Mouse (Mus musculus): ENCODE results near the gene Npw. TPM values are rescaled to one million over a fixed set of nuclear protein-coding genes. Genes with fewer than 3 reads are reported as not detected.

Npw gene
- polyA plus RNA-seq, 1 experiment: 0.35 TPM

GRCm38 (mm10) chr17:24633831-24634230, 24.4 kb downstream of the Npw start:
- Histone ChIP-seq H3K4me3 (ENCODE audit: control insufficient read depth, insufficient read depth, low read length) (no peak overlapping the region), H3K4me1 (replicated peaks; ENCODE audit: control insufficient read depth, insufficient read depth, low read length) (peaks cover 12% of the 10 kb centered on the region), H3K27me3 (ENCODE audit: control insufficient read depth, insufficient read depth, low read length) (no peaks in the 10 kb centered on the region), H3K36me3 (ENCODE audit: control insufficient read depth, insufficient read depth, low read length) (no peaks in the 10 kb centered on the region), H3K27ac (ENCODE audit: control insufficient read depth, insufficient read depth, low read length) (no peak overlapping the region)
- DNase-seq: no peak
- 93% methylated on average over 11 of the region's 11 CpGs for WGBS
- TF ChIP-seq CTCF (IDR thresholded peaks at IDR 0.05; ENCODE audit: borderline replicate concordance, control insufficient read depth, extremely low read depth, insufficient read depth, low read length, poor library complexity): no peak
- TF ChIP-seq POLR2A (IDR thresholded peaks at IDR 0.05; ENCODE audit: control insufficient read depth, extremely low read depth, insufficient read depth, low read length, poor library complexity): no peak

GRCm38 (mm10) chr17:24632813-24633449, 25.3 kb downstream of the Npw start:
- TF ChIP-seq CTCF (IDR thresholded peaks at IDR 0.05; ENCODE audit: borderline replicate concordance, control insufficient read depth, extremely low read depth, insufficient read depth, low read length, poor library complexity) (no peak), POLR2A (IDR thresholded peaks at IDR 0.05; ENCODE audit: control insufficient read depth, extremely low read depth, insufficient read depth, low read length, poor library complexity) (no peak)
- H3K36me3 ChIP-seq (ENCODE audit: control insufficient read depth, insufficient read depth, low read length): no peaks in the 10 kb centered on the region
- H3K27me3 ChIP-seq (ENCODE audit: control insufficient read depth, insufficient read depth, low read length): no peaks in the 10 kb centered on the region
- WGBS: 17% methylated on average over 22 of the region's 22 CpGs
- H3K4me1 ChIP-seq (replicated peaks; ENCODE audit: control insufficient read depth, insufficient read depth, low read length): peaks cover 12% of the 10 kb centered on the region
- DNase-seq: no peak
- peak overlapping the region; percentile 71 for H3K4me3 ChIP-seq (ENCODE audit: control insufficient read depth, insufficient read depth, low read length)
- H3K27ac ChIP-seq (ENCODE audit: control insufficient read depth, insufficient read depth, low read length): peak overlapping the region; percentile 9; the same call in 1 of the 2 replicates

DNA sequence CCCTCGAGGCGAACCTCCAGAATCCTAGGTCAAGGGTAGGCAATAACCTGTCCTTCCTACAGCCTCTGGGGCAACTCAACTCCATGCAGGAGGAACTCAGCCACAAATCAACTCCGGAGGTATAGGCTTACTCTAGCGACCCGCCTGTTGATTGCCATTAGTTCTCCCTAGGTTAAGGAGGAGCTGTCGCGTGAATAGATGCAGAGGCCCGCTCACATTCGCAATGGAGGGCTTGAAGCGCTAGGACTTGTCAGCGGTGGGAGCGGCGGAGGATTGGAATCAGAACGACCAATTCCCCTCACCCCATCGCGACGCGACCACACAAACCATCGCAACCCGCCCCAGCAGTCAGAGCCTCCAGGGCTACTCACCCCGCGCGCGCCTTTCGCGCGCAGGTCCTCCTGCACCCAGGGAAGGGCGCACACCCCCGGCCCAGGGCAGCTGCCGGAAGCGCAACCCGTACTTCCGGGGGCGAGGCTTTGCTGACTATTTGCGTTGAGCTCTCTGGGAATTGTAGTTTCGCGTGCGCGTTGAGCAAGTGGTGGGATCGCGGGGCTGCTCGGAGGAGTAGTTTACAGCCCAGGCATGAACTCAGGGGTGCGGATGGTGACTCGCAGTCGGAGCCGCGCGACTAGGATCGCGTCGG, 26.0 kb downstream of the Npw start, which contains the start of the genes Tsc2 and Nthl1:
TSS of gene Tsc2 (minus strand) at position 464 of the 646 bp plus-strand sequence.
TSS of gene Nthl1 (plus strand) at position 514 of the 646 bp plus-strand sequence.
- H3K4me1 ChIP-seq (replicated peaks; ENCODE audit: control insufficient read depth, insufficient read depth, low read length): peaks cover 12% of the 10 kb centered on the region
- peak within 1 kb of the TSS; percentile 71 for H3K4me3 ChIP-seq (ENCODE audit: control insufficient read depth, insufficient read depth, low read length)
- 2% methylated on average over 51 of the region's 51 CpGs for WGBS
- H3K36me3 ChIP-seq (ENCODE audit: control insufficient read depth, insufficient read depth, low read length): no peaks in the 10 kb centered on the region
- TF ChIP-seq CTCF (IDR thresholded peaks at IDR 0.05; ENCODE audit: borderline replicate concordance, control insufficient read depth, extremely low read depth, insufficient read depth, low read length, poor library complexity): 0 out of 2 replicates have a peak, but pooled peaks have one; percentile 57
- 0 out of 2 replicates have a peak, but pooled peaks have one; percentile 56 for TF ChIP-seq POLR2A (IDR thresholded peaks at IDR 0.05; ENCODE audit: control insufficient read depth, extremely low read depth, insufficient read depth, low read length, poor library complexity)
- H3K27me3 ChIP-seq (ENCODE audit: control insufficient read depth, insufficient read depth, low read length): no peaks in the 10 kb centered on the region
- DNase-seq: peak; percentile 90
- peak within 1 kb of the TSS; percentile 9; the same call in 1 of the 2 replicates for H3K27ac ChIP-seq (ENCODE audit: control insufficient read depth, insufficient read depth, low read length)

DNA sequence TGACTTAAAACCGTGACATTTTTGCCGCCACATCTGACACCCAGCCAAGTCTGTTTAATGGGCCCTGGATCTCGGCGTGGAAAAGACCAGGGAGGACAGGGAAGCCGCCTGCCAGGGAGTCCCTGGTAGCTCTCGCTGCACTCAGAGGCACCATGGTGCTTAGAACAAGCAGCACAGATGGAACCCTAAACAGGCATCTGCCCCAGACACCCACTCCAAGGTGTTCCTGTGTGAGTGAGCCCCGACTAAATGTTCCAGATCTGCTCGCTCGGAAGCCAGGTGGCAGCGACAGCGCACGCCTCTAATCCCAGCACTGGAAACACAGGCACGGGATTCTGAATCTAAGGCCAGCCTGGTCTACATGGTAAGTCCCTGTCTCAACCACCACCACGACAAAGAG, 28.2 kb downstream of the Npw start:
- H3K4me1 ChIP-seq (replicated peaks; ENCODE audit: control insufficient read depth, insufficient read depth, low read length): peaks cover 12% of the 10 kb centered on the region
- no peak overlapping the region for H3K4me3 ChIP-seq (ENCODE audit: control insufficient read depth, insufficient read depth, low read length)
- H3K27me3 ChIP-seq (ENCODE audit: control insufficient read depth, insufficient read depth, low read length): no peaks in the 10 kb centered on the region
- no peak overlapping the region for H3K27ac ChIP-seq (ENCODE audit: control insufficient read depth, insufficient read depth, low read length)
- no peaks in the 10 kb centered on the region; the same call in 1 of the 2 replicates for H3K36me3 ChIP-seq (ENCODE audit: control insufficient read depth, insufficient read depth, low read length)
- TF ChIP-seq CTCF (IDR thresholded peaks at IDR 0.05; ENCODE audit: borderline replicate concordance, control insufficient read depth, extremely low read depth, insufficient read depth, low read length, poor library complexity) (no peak), POLR2A (IDR thresholded peaks at IDR 0.05; ENCODE audit: control insufficient read depth, extremely low read depth, insufficient read depth, low read length, poor library complexity) (no peak)
- 96% methylated on average over 14 of the region's 14 CpGs for WGBS
- no peak for DNase-seq

GRCm38 (mm10) chr17:24628646-24629045, 29.6 kb downstream of the Npw start:
- Histone ChIP-seq H3K27ac (ENCODE audit: control insufficient read depth, insufficient read depth, low read length) (no peak overlapping the region), H3K4me1 (replicated peaks; ENCODE audit: control insufficient read depth, insufficient read depth, low read length) (peaks cover 12% of the 10 kb centered on the region), H3K36me3 (ENCODE audit: control insufficient read depth, insufficient read depth, low read length) (peaks cover 11% of the 10 kb centered on the region), H3K27me3 (ENCODE audit: control insufficient read depth, insufficient read depth, low read length) (no peaks in the 10 kb centered on the region), H3K4me3 (ENCODE audit: control insufficient read depth, insufficient read depth, low read length) (no peak overlapping the region)
- WGBS: 41% methylated on average over 5 of the region's 5 CpGs
- no peak for TF ChIP-seq POLR2A (IDR thresholded peaks at IDR 0.05; ENCODE audit: control insufficient read depth, extremely low read depth, insufficient read depth, low read length, poor library complexity)
- peak; percentile 89; the same call in 1 of the 2 replicates for TF ChIP-seq CTCF (IDR thresholded peaks at IDR 0.05; ENCODE audit: borderline replicate concordance, control insufficient read depth, extremely low read depth, insufficient read depth, low read length, poor library complexity)
- DNase-seq: peak; percentile 76

GRCm38 (mm10) chr17:24625472-24625871, 32.8 kb downstream of the Npw start:
- H3K36me3 ChIP-seq (ENCODE audit: control insufficient read depth, insufficient read depth, low read length): peaks cover 38% of the 10 kb centered on the region
- no peaks in the 10 kb centered on the region for H3K4me1 ChIP-seq (replicated peaks; ENCODE audit: control insufficient read depth, insufficient read depth, low read length)
- H3K27me3 ChIP-seq (ENCODE audit: control insufficient read depth, insufficient read depth, low read length): no peaks in the 10 kb centered on the region
- WGBS: 98% methylated on average over 8 of the region's 8 CpGs
- no peak overlapping the region for H3K27ac ChIP-seq (ENCODE audit: control insufficient read depth, insufficient read depth, low read length)
- no peak for DNase-seq
- no peak overlapping the region for H3K4me3 ChIP-seq (ENCODE audit: control insufficient read depth, insufficient read depth, low read length)
- TF ChIP-seq POLR2A (IDR thresholded peaks at IDR 0.05; ENCODE audit: control insufficient read depth, extremely low read depth, insufficient read depth, low read length, poor library complexity): no peak
- no peak for TF ChIP-seq CTCF (IDR thresholded peaks at IDR 0.05; ENCODE audit: borderline replicate concordance, control insufficient read depth, extremely low read depth, insufficient read depth, low read length, poor library complexity)

Measured in thymus, adult 2 months (tissue).